Mouse (Mus musculus) cerebellum, adult 2 months (tissue): Measurements from ENCODE around the gene Wasf2.

Experiments
- CTCF ChIP-seq: fragments of 200-500 bp; IDR thresholded peaks from 2 replicates; pipeline ENCODE4 v1.5.1; 2011; ENCODE audit warnings: low read depth, mild to moderate bottlenecking, control low read depth, low read length, moderate library complexity, borderline replicate concordance; ENCODE audit not compliant: insufficient read depth
- POLR2A ChIP-seq: fragments of 200-500 bp; IDR thresholded peaks from 2 replicates; pipeline ENCODE4 v1.6.1; 2011; ENCODE audit warnings: low read length, control low read depth, borderline replicate concordance; ENCODE audit not compliant: insufficient read depth

GRCm38 (mm10) chr4:133172451-133172850 lies 42.1 kb downstream of the Wasf2 start:
- TF ChIP-seq CTCF (no peak), POLR2A (no peak)
